Mouse (Mus musculus): ENCODE measurements around the gene Fgfr2. TPM values are rescaled to one million over a fixed set of nuclear protein-coding genes. Genes with fewer than 3 reads are reported as not detected.
"Not testable (repeated sequence)": the region's sequence is repeated elsewhere in the genome, so short reads cannot be mapped to it uniquely, and the experiment has no call there.

Gene Fgfr2
- polyA plus RNA-seq, 1 experiment = 12.0 TPM

DNA sequence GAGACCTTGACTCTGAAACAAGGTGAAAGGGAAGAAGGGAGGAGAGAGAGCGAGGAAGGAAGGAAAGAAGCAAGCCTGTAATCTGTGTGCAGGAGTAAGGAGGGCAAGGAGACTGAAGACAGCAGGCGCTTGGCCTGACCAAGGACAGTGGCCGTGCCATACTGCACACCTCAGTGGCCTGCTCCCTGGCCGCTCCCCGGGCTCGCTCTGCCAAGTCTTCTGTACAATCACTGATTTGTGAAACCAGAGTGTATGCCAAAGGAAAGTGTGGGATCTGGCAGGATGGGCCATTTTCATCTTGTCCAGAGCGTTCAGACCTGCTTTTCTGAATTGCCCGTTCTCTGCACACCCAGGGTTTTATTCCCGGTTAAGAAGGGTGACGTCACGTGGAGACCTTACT lies 441.9 kb downstream of the Fgfr2 start:
- Histone ChIP-seq H3K4me1 (ENCODE audit: control insufficient read depth, insufficient read depth, insufficient read length, low read length) (peaks cover 11% of the 10 kb centered on the region), H3K4me3 (ENCODE audit: insufficient read depth, low read depth, low read length) (no peak overlapping the region), H3K27ac (replicated peaks; ENCODE audit: low read depth, low read length) (no peak overlapping the region)

DNA sequence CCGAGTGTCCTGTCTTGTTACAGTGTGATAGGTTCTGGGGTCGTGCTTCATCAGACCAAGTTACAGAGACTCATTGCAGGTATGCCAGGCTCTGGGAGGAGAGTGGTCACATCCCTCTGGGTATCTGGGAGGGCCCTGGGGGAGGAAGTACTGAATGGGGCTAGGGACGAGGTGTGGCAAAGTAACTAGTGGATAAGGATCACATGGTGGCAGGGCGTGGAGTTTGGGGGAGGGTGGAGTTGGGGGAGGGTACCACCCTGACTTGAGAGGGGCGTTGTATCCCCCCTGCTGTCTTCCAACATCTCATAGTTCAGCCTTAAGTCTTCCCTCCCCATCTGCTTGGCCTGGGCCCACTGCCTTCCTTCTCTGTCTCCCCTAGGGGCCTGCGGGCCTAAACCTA lies 443.6 kb downstream of the Fgfr2 start:
- no peak overlapping the region for H3K27ac ChIP-seq (replicated peaks; ENCODE audit: low read depth, low read length)
- H3K4me3 ChIP-seq (ENCODE audit: insufficient read depth, low read depth, low read length) = no peak overlapping the region
- peaks cover 12% of the 10 kb centered on the region for H3K4me1 ChIP-seq (ENCODE audit: control insufficient read depth, insufficient read depth, insufficient read length, low read length)

GRCm38 (mm10) chr7:132679117-132679516 lies 444.0 kb downstream of the Fgfr2 start:
- Histone ChIP-seq H3K4me3 (ENCODE audit: insufficient read depth, low read depth, low read length) (no peak overlapping the region), H3K4me1 (ENCODE audit: control insufficient read depth, insufficient read depth, insufficient read length, low read length) (peaks cover 15% of the 10 kb centered on the region), H3K27ac (replicated peaks; ENCODE audit: low read depth, low read length) (no peak overlapping the region)

GRCm38 (mm10) chr7:132675922-132676321 lies 447.2 kb downstream of the Fgfr2 start:
- Histone ChIP-seq H3K4me1 (ENCODE audit: control insufficient read depth, insufficient read depth, insufficient read length, low read length) (peaks cover 25% of the 10 kb centered on the region), H3K4me3 (ENCODE audit: insufficient read depth, low read depth, low read length) (no peak overlapping the region), H3K27ac (replicated peaks; ENCODE audit: low read depth, low read length) (no peak overlapping the region)

DNA sequence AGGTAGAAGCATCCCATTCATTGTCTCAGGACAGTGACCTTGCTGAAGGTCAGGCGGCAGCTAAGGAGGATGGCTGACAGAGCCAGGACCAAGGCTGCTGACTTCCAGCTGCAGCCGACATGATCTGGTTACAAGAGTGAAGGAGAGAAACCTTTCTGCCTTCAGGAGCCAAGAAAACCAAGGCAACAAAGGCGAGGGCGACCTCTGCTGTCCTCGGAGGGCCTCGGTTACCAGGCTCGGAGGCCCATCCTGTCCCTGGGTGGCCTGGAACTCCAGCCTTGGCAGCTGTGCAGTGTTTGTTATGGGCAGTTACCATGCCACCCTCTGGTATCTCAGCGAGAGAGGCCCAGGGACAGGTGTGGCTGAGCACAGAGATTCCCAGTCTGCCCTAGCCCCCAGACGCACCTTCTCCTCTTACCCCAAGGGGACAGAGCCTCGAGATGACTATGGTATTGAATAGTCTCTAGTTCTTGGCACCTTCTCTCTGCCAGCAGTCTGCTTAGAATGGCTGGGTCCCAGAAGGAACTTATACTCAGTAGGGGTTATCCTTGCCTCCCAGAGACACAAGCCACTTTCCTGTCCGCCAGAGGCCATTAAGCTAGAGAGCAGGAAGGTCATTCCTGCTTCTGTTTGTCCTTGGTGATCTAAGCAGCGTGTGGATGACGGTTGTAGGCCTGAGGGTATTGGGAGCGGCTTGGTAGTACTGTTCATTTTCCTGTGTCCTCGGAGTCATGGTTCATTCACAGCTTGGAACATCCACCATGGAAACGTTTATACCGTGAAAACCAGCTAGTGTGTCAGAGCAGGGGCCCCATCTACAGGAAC lies 449.0 kb downstream of the Fgfr2 start:
- H3K4me1 ChIP-seq (ENCODE audit: control insufficient read depth, insufficient read depth, insufficient read length, low read length) = peaks cover 42% of the 10 kb centered on the region
- H3K27ac ChIP-seq (replicated peaks; ENCODE audit: low read depth, low read length) = peak overlapping the region; percentile 53
- H3K4me3 ChIP-seq (ENCODE audit: insufficient read depth, low read depth, low read length) = no peak overlapping the region

DNA sequence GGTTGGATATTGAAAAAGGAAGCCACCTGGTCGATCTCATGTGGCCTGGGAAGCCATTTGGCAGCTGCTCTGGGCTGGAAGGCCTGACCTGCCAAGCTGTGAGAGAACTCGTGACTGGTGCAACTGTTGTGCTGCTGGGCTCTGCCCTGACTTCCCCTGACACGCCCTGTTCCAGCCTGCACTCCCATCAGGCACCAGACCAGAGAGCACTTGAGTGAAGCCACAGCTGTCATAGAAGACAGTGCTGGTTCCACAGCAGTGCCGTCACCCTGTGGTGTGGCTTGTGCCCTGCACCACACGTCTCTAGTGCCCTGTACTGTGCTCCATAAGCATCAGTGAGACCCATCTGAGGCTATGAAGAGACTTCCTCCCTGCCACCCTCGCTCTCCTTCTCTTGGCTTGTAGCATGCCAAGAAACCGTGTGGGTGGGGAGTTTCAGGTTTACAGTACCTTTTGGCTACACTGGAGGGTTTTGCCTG lies 450.6 kb downstream of the Fgfr2 start:
- Histone ChIP-seq H3K27ac (replicated peaks; ENCODE audit: low read depth, low read length) (peak overlapping the region; percentile 98), H3K4me1 (ENCODE audit: control insufficient read depth, insufficient read depth, insufficient read length, low read length) (peaks cover 45% of the 10 kb centered on the region), H3K4me3 (ENCODE audit: insufficient read depth, low read depth, low read length) (no peak overlapping the region)

- H3K4me3 ChIP-seq (ENCODE audit: insufficient read depth, low read depth, low read length) = no peak overlapping the region
- peak overlapping the region; percentile 98 for H3K27ac ChIP-seq (replicated peaks; ENCODE audit: low read depth, low read length)
- peaks cover 45% of the 10 kb centered on the region for H3K4me1 ChIP-seq (ENCODE audit: control insufficient read depth, insufficient read depth, insufficient read length, low read length)
These were observed 452.3 kb downstream of the Fgfr2 start for GRCm38 (mm10) chr7:132670863-132671165.

GRCm38 (mm10) chr7:132669999-132670862 lies 452.9 kb downstream of the Fgfr2 start:
- Histone ChIP-seq H3K27ac (replicated peaks; ENCODE audit: low read depth, low read length) (peak overlapping the region; percentile 98), H3K4me3 (ENCODE audit: insufficient read depth, low read depth, low read length) (no peak overlapping the region), H3K4me1 (ENCODE audit: control insufficient read depth, insufficient read depth, insufficient read length, low read length) (peaks cover 45% of the 10 kb centered on the region)

GRCm38 (mm10) chr7:132668604-132669003 lies 454.5 kb downstream of the Fgfr2 start:
- peak overlapping the region; percentile 98 for H3K27ac ChIP-seq (replicated peaks; ENCODE audit: low read depth, low read length)
- H3K4me3 ChIP-seq (ENCODE audit: insufficient read depth, low read depth, low read length) = no peak overlapping the region
- peaks cover 36% of the 10 kb centered on the region for H3K4me1 ChIP-seq (ENCODE audit: control insufficient read depth, insufficient read depth, insufficient read length, low read length)

GRCm38 (mm10) chr7:132666516-132666915 lies 456.6 kb downstream of the Fgfr2 start:
- Histone ChIP-seq H3K27ac (replicated peaks; ENCODE audit: low read depth, low read length) (no peak overlapping the region), H3K4me1 (ENCODE audit: control insufficient read depth, insufficient read depth, insufficient read length, low read length) (peaks cover 28% of the 10 kb centered on the region), H3K4me3 (ENCODE audit: insufficient read depth, low read depth, low read length) (no peak overlapping the region)

- H3K27ac ChIP-seq (replicated peaks; ENCODE audit: low read depth, low read length) = no peak overlapping the region
- H3K4me3 ChIP-seq (ENCODE audit: insufficient read depth, low read depth, low read length) = no peak overlapping the region
- peaks cover 24% of the 10 kb centered on the region for H3K4me1 ChIP-seq (ENCODE audit: control insufficient read depth, insufficient read depth, insufficient read length, low read length)
These were observed 457.3 kb downstream of the Fgfr2 start for GRCm38 (mm10) chr7:132665664-132666382.

- Histone ChIP-seq H3K4me1 (ENCODE audit: control insufficient read depth, insufficient read depth, insufficient read length, low read length) (peaks cover 22% of the 10 kb centered on the region), H3K4me3 (ENCODE audit: insufficient read depth, low read depth, low read length) (no peak overlapping the region), H3K27ac (replicated peaks; ENCODE audit: low read depth, low read length) (no peak overlapping the region)
These were observed 458.3 kb downstream of the Fgfr2 start for GRCm38 (mm10) chr7:132664815-132665214.

DNA sequence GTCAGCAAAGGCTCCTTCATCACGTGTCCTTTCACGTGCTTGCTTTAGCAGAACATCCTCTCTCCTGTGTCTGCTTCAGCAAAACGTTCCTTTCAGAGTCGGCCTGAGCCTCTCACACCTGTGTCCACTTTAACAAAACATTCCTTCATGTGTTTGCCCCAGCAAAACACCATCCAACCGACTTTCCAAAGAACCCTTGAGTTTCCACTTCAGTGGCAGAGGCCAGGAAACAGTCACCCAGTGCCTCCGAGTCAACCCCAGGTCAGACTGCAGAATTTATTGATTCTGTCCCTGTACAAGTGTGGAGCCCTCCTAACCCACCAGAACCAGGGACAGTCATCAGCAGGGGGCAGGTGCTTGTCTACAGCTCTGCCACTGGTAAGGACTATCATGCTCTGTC lies 460.3 kb downstream of the Fgfr2 start:
- H3K27ac ChIP-seq (replicated peaks; ENCODE audit: low read depth, low read length); H3K4me3 ChIP-seq (ENCODE audit: insufficient read depth, low read depth, low read length): not testable (repeated sequence)
- peaks cover 30% of the 10 kb centered on the region for H3K4me1 ChIP-seq (ENCODE audit: control insufficient read depth, insufficient read depth, insufficient read length, low read length)

- H3K27ac ChIP-seq (replicated peaks; ENCODE audit: low read depth, low read length) = peak overlapping the region; percentile 83
- peaks cover 44% of the 10 kb centered on the region for H3K4me1 ChIP-seq (ENCODE audit: control insufficient read depth, insufficient read depth, insufficient read length, low read length)
- no peak overlapping the region for H3K4me3 ChIP-seq (ENCODE audit: insufficient read depth, low read depth, low read length)
These were observed 463.5 kb downstream of the Fgfr2 start for GRCm38 (mm10) chr7:132659633-132660032.

DNA sequence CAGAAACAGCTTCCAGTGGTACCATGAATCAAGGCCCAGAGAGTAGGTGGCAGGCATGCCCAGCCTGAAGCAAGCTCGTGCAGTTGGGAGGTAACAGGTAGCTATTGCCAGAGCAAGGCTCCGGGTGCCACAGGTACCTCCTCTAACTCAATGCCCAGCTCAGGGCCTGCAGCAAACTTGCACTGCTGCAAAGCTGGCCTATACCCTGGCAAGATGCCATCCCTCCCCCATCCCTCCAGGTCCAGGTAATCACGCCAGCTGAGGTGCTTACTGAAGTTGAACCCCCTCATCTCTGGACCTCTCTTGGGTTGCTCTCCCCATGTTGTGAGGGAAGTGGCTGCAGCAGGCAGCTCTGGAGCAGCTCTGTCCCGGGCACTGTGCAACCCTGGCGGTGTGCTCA lies 464.5 kb downstream of the Fgfr2 start:
- Histone ChIP-seq H3K4me1 (ENCODE audit: control insufficient read depth, insufficient read depth, insufficient read length, low read length) (peaks cover 44% of the 10 kb centered on the region), H3K27ac (replicated peaks; ENCODE audit: low read depth, low read length) (peak overlapping the region; percentile 83), H3K4me3 (ENCODE audit: insufficient read depth, low read depth, low read length) (no peak overlapping the region)
